Mouse (Mus musculus) cortical plate, adult 2 months (tissue): ENCODE measurements around the gene Borcs6.

Experiments used
- CTCF ChIP-seq: fragments of 200-500 bp; IDR thresholded peaks from 2 replicates; pipeline ENCODE4 v1.5.1; 2011; ENCODE audit warnings: mild to moderate bottlenecking, control low read depth, low read length; ENCODE audit not compliant: insufficient read depth; ENCODE audit errors: extremely low read depth
- POLR2A ChIP-seq: fragments of 200-500 bp; IDR thresholded peaks from 2 replicates; pipeline ENCODE4 v1.6.1; 2011; ENCODE audit warnings: mild to moderate bottlenecking, low read length, control low read depth; ENCODE audit not compliant: insufficient read depth; ENCODE audit errors: extremely low read depth

DNA sequence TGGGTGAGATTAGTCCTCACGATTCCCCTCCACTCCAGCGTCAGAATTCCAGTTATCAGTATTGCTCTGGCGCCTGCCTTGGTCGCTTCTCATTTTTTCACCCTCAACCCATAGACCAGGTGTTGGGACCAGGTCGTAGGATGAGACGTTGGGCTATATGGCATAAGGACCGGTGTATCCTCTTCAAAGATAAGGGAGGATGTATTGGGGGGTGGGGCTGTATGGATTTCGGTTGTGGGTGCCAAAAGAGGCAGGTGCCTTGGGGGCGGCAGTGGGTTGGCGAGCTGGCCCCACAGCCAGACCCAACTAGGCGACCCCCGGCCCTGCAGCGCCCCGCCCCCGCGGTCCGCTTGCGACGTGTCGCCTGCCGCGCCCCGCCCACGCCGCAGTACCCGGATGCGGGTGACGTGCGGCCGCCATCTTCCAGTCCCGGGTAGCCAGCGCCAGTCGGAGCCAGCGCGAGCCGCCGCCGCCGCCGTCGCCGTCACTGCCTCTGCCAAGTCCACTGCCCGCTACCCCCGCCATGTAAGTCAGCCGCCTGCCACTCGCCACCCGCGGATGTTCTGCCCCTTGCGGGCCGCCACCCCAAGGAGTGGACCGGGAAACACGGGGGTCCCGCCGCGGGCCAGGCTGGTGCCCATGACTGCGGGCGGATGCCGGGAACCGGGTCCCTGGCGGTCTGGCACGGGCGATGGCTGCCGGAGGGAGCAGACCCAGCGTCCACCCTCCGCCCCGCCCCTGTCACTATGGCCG, 28.8 kb downstream of the Borcs6 start, which contains the start of gene Vamp2:
- TF ChIP-seq CTCF, result no peak
- peak; percentile 42; the same call in 1 of the 2 replicates for TF ChIP-seq POLR2A
